Mouse (Mus musculus) limb, embryonic 14.5 days (tissue): ENCODE data around the gene Tmem94. TPM values are rescaled to one million over a fixed set of nuclear protein-coding genes. Genes with fewer than 3 reads are reported as not detected.

Experiments used
- ATAC-seq: fragments of 200-750 bp; cut with Nextera tagmentation; 2 replicates; pipeline ENCODE4 v1.8.0; 2017; ENCODE audit warnings: low read depth, moderate number of reproducible peaks, moderate TSS enrichment; ENCODE audit not compliant: low FRiP score
- DNase-seq: peaks from one replicate; pipeline ENCODE4 v3.0.0-alpha.2; 2015; ENCODE audit warnings: low spot score
- H3K27ac ChIP-seq: fragments of 300-500 bp; sonication (generic); replicated peaks from 2 replicates; pipeline ENCODE4 v1.5.1; 2014; ENCODE audit warnings: low read depth, mild to moderate bottlenecking, low read length, moderate library complexity, mixed read lengths
- H3K27me3 ChIP-seq: fragments of 300-500 bp; sonication (generic); 2 replicates; pipeline ENCODE4 v1.6.1; 2014; ENCODE audit warnings: low read length, mixed read lengths; ENCODE audit not compliant: control insufficient read depth, insufficient read depth
- H3K36me3 ChIP-seq: fragments of 300-500 bp; sonication (generic); 2 replicates; pipeline ENCODE4 v1.6.1; 2014; ENCODE audit warnings: mild to moderate bottlenecking, low read length, moderate library complexity, mixed read lengths; ENCODE audit not compliant: control insufficient read depth, insufficient read depth
- H3K4me1 ChIP-seq: fragments of 300-500 bp; sonication (generic); 2 replicates; pipeline ENCODE4 v1.6.1; 2014; ENCODE audit warnings: antibody characterized with exemption, low read length, mixed read lengths; ENCODE audit not compliant: control insufficient read depth, insufficient read depth
- H3K4me2 ChIP-seq: fragments of 300-500 bp; sonication (generic); replicated peaks from 2 replicates; pipeline ENCODE4 v1.6.1; 2014; ENCODE audit warnings: low read depth, mild to moderate bottlenecking, low read length, moderate library complexity; ENCODE audit not compliant: severe bottlenecking
- H3K4me3 ChIP-seq: fragments of 300-500 bp; sonication (generic); replicated peaks from 2 replicates; pipeline ENCODE4 v1.5.1; 2014; ENCODE audit warnings: low read length
- H3K9ac ChIP-seq: fragments of 300-500 bp; sonication (generic); 2 replicates; pipeline ENCODE4 v1.6.1; 2014; ENCODE audit warnings: mild to moderate bottlenecking, low read depth, low read length, moderate library complexity; ENCODE audit not compliant: severe bottlenecking
- H3K9me3 ChIP-seq: fragments of 300-500 bp; sonication (generic); 2 replicates; pipeline ENCODE4 v1.6.1; 2016; ENCODE audit warnings: low read length; ENCODE audit not compliant: control insufficient read depth
- POLR2A ChIP-seq: fragments of 200-500 bp; IDR thresholded peaks from 2 replicates; pipeline ENCODE4 v1.8.0; 2012; ENCODE audit warnings: inconsistent platforms, mild to moderate bottlenecking, moderate library complexity, borderline replicate concordance; ENCODE audit not compliant: insufficient read depth, insufficient read length; ENCODE audit errors: extremely low read depth
- WGBS: fragments of 180-500 bp; shearing (Covaris S2); extraction: QIAGEN DNeasy Blood & Tissue Kit; methylation state at CpG from one replicate; pipeline ENCODE4 v1.1.7; 2014; 5-methylcytosine and 5-hydroxymethylcytosine counted together
- polyA plus RNA-seq, 2 experiments: library from polyadenylated mRNA; depleted of rRNA in 1 of 2; stranded (reverse) in 1 of 2; unstranded in 1 of 2; fragments of >200 nt; fragmentation: Nextera tagmentation in 1 of 2; extraction: Ambion mirVana in 1 of 2; gene quantifications; 2 replicates each; pipeline versions ENCODE4 v1.2.1 to v1.2.3; 2012 to 2014

The Tmem94 gene
- polyA plus RNA-seq, 2 experiments, result 17.9 to 46.8 TPM

DNA sequence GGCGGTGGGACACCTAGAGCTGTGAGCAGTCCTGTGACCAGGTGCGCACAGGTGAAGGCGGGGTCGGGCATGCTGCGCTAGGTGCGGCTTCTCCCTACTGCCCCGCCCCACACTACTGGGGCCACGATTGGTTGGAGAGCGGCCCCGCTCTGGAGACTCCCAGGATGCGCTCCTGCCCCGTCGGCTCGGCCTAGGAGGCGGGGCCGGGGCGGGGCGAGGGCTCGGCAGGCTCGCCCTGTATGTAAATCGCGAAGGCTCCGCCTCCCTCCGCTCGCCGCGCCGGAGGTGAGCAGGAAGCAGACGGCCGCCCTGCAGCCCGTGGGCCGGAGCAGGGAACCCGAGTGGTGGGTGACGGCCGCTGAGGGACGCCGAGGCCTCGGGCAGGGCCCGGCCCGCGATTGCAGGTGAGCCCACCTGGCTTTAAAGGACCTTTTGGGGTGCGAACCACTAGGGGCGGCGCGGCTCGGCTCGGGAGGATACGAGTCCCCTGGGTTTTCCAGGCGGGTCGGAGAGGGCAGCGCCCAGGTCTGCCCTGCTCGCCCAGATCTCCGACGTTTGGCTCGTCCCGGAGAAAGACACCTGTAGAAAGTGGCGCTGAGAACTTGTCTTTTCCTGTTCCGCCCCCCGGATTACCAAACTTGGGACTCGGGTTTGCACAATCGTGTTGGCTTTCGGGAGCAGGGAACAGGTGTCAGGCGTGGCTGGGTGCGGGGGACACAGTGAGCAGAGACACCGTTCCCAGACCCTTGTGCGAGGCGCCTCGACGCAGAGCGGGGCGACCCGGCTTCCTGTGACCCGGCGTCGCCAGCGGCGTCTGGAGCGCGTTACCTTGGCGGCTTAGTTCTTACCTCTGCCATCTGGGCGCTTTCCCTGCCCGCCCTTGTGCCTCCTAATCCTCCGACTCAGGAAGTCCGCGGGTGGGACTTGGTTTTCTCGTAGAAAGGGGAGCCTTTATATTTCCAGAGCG, 58.8 kb downstream of the Tmem94 start, which contains the start of gene Llgl2:
Gene Llgl2 (plus strand): TSS at position 276 of the 967 bp plus-strand sequence.
- under 1% methylated on average over 74 of the region's 87 CpGs for WGBS
- H3K4me3 ChIP-seq, result peak within 1 kb of the TSS; percentile 59
- TF ChIP-seq POLR2A, result 0 out of 2 replicates have a peak, but pooled peaks have one; percentile 16
- peak within 1 kb of the TSS; percentile 82 for H3K4me2 ChIP-seq
- ATAC-seq (peak; percentile 92), DNase-seq (peak; percentile 86)
- H3K36me3 ChIP-seq, result peaks cover 27% of the 10 kb centered on the region
- no peaks in the 10 kb centered on the region for H3K9me3 ChIP-seq
- peaks cover 7% of the 10 kb centered on the region for H3K4me1 ChIP-seq
- H3K27ac ChIP-seq, result no peak within 1 kb of the TSS
- peaks cover 14% of the 10 kb centered on the region for H3K27me3 ChIP-seq
- H3K9ac ChIP-seq, result peak within 1 kb of the TSS; percentile 53

DNA sequence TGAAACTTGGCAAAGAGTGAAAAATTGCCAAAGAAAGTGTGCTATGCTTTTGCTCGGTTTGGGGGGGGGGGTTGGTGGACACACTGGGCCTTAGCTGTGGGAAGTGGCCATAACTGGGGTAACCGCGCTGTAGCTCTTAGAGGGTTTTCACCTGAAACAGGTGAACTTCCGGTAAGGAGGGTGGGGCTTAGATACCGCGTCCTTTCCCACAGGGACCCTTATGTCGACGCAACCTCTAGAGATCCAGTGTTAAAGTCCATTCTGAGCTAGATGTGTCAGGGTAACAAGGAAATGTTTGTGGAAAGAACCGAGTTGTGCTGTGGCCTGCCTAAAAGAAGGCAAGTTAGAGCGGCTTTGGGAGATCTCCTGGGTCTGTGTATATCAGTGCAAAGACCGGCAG, 59.6 kb downstream of the Tmem94 start:
- DNase-seq (no peak), ATAC-seq (no peak)
- no peak for TF ChIP-seq POLR2A
- Histone ChIP-seq H3K4me2 (peak overlapping the region; percentile 82), H3K27ac (no peak overlapping the region), H3K9me3 (no peaks in the 10 kb centered on the region), H3K4me3 (peak overlapping the region; percentile 59), H3K4me1 (peaks cover 7% of the 10 kb centered on the region), H3K36me3 (peaks cover 27% of the 10 kb centered on the region), H3K9ac (0 out of 2 replicates have a peak overlapping the region, but pooled peaks have one; percentile 53), H3K27me3 (peaks cover 14% of the 10 kb centered on the region)
- WGBS, result 17% methylated on average over 11 of the region's 11 CpGs

DNA sequence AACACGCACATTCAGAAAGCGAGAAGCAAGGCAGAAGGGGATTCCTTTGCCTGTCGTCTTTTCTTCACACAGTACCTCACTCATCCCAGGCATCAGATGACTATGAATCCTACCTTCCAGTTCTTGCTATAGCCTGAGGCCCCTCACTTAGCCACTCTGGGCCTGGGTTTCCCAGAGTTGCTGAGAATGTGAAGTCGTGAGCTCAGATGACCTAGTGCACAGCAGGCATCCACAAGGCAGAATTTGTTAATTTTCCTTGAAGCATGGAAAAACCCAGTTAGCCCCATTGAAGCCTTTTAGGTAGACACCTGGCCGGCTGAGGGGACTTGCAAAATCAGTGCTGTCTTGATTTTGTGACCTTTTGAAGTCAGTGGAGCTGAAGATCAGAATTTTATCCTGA, 61.3 kb downstream of the Tmem94 start:
- Histone ChIP-seq H3K27me3 (peaks cover 14% of the 10 kb centered on the region), H3K4me1 (peaks cover 9% of the 10 kb centered on the region)
- 48% methylated on average over 5 of the region's 5 CpGs for WGBS

DNA sequence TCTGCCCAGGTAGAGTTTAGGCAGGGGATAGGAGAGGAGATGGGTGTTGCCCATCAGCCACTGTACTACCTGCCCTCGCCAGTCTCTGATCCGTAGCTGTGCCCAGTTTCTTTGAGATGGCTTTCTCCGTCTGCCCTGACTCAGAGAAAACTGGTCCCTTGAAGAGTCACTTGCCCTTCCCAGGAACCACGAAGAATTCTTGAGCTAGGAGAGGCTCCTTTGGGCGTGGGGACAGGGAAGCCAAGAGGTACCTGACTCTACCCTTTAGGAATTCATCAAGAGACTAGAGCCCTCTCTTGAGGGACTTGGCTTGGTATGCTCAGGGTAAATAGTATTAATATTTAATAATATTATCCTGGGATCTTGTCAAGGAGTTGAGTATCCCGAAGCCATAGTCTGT, 62.4 kb downstream of the Tmem94 start:
- WGBS, result 87% methylated on average over 6 of the region's 6 CpGs
- no peak overlapping the region for H3K27ac ChIP-seq
- no peak overlapping the region for H3K4me3 ChIP-seq
- H3K9me3 ChIP-seq, result no peaks in the 10 kb centered on the region
- no peak for TF ChIP-seq POLR2A
- H3K4me2 ChIP-seq, result no peak overlapping the region
- ATAC-seq (no peak), DNase-seq (no peak)
- peaks cover 14% of the 10 kb centered on the region for H3K4me1 ChIP-seq
- H3K36me3 ChIP-seq, result no peaks in the 10 kb centered on the region
- H3K27me3 ChIP-seq, result peaks cover 14% of the 10 kb centered on the region
- no peak overlapping the region for H3K9ac ChIP-seq

More for the DNA sequence above, 61.3 kb downstream of the Tmem94 start:
- H3K27ac ChIP-seq, result no peak overlapping the region
- ATAC-seq (no peak), DNase-seq (no peak)
- H3K4me2 ChIP-seq, result no peak overlapping the region
- H3K36me3 ChIP-seq, result peaks cover 10% of the 10 kb centered on the region
- no peak for TF ChIP-seq POLR2A
- no peak overlapping the region for H3K9ac ChIP-seq
- no peaks in the 10 kb centered on the region for H3K9me3 ChIP-seq
- no peak overlapping the region for H3K4me3 ChIP-seq

DNA sequence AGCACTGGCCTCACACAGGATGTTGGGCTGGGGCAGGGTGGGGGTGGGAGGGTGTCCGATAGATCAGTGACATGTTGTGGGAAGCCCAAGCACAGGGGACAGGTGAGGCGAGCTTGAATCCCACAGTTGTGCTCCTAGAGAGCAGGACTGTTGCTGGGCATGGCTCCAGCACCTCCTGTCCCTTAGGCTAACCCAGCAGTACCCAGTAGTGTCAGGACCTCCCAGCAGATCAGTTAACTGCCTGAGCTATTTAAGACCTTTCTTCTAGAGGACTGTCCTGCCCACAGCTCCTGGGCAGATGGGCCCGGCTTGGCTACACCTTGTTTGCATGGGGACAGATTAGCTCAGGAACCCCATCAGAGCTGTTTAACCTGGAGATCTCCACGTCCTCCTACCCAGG, 63.8 kb downstream of the Tmem94 start:
- no peak for TF ChIP-seq POLR2A
- peaks cover 14% of the 10 kb centered on the region for H3K27me3 ChIP-seq
- 42% methylated on average over 4 of the region's 4 CpGs for WGBS

More for the DNA sequence above, 63.8 kb downstream of the Tmem94 start:
- no peaks in the 10 kb centered on the region for H3K9me3 ChIP-seq
- H3K36me3 ChIP-seq, result no peaks in the 10 kb centered on the region
- no peak overlapping the region for H3K4me3 ChIP-seq
- H3K9ac ChIP-seq, result no peak overlapping the region
- no peak overlapping the region for H3K27ac ChIP-seq
- ATAC-seq, result no peak
- no peak for DNase-seq
- H3K4me2 ChIP-seq, result no peak overlapping the region
- H3K4me1 ChIP-seq, result peaks cover 22% of the 10 kb centered on the region
